Mouse (Mus musculus): Measurements from ENCODE around the gene Pcdh19. TPM values are rescaled to one million over a fixed set of nuclear protein-coding genes. Genes with fewer than 3 reads are reported as not detected.
"Not testable (repeated sequence)": the region's sequence is repeated elsewhere in the genome, so short reads cannot be mapped to it uniquely, and the experiment has no call there.

Gene Pcdh19
- polyA plus RNA-seq (2015; fragmentation: Nextera tagmentation; extraction: Ambion mirVana): 1.2 and 1.8 TPM in 2 replicates

DNA sequence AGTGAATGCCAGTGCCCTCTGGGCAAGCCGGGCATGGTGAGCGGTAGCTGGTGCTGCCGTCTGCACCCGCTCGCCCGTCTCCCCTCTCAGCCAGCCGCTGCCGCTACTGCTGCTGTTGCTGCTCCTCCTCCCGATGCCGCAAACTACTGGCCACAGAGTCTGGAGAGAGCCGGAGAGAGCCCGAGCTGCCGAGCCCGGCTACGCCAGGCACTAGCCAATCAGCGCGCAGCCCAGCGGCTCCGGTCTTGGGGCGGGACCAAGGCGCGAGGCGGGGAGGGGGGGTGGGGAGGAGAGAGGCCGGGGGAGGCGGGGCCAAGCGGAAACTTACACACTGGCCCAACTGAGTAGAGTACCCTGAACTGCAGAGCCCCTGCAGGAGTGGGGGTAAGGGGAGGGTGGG, at the start of gene Pcdh19:
Pcdh19 (minus strand) TSS at position 148 of the 400 bp plus-strand sequence.
- Histone ChIP-seq H3K4me3 (replicated peaks) (peak within 1 kb of the TSS; percentile 47), H3K4me1 (replicated peaks) (no peaks in the 10 kb centered on the region), H3K36me3 (no peaks in the 10 kb centered on the region), H3K4me2 (replicated peaks) (peak within 1 kb of the TSS; percentile 86), H3K27ac (no peak within 1 kb of the TSS), H3K9me3 (no peaks in the 10 kb centered on the region), H3K27me3 (replicated peaks) (peaks cover 24% of the 10 kb centered on the region), H3K9ac (peak within 1 kb of the TSS; percentile 23)
- 28% methylated on average over 19 of the region's 26 CpGs for WGBS
- ATAC-seq: peak; percentile 94

DNA sequence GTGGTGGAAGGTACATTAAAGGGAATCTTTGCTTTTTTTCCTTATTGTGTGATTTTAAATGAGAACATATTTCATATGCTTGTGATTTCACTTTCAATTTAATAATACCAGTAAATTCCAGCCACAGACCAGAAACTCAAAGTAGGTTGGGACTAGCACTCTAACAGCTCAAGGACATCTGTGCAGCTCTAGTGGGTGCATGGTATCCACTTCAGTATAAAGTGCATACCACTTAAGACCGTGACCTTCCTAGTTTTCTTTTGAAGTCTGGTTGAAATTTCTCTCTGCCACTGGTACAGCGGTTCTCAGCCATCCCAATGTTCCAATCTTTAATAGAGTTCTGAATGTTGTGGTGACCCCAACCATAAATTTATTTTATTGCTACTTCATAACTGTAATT, 47.1 kb upstream of the Pcdh19 start:
- Histone ChIP-seq H3K27me3 (replicated peaks) (no peaks in the 10 kb centered on the region), H3K4me1 (replicated peaks) (no peaks in the 10 kb centered on the region), H3K4me3 (replicated peaks) (no peak overlapping the region), H3K9me3 (no peaks in the 10 kb centered on the region), H3K4me2 (replicated peaks) (no peak overlapping the region), H3K36me3 (no peaks in the 10 kb centered on the region), H3K27ac (no peak overlapping the region), H3K9ac (no peak overlapping the region)
- WGBS: 87% methylated on average over 2 of the region's 2 CpGs
- ATAC-seq: no peak

DNA sequence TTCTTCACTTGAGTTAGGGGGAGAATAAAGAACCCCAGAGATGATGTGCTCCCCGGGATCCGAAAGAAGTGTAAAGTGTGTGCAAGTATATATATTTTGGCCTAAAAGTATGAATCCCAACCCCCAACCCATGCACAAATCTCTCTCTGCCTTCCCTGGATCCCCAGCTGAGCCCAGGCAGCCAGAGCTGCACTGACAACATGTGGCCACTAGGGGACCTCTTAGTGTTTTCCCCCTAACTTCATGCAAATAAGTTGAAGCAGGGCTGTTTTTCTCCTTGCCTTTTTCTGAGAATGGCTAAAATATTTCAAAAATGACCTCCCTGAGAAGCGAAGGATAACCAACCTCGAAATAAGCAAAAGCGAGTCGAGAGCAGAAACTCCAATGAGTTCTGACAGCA, 46.2 kb upstream of the Pcdh19 start:
- H3K9me3 ChIP-seq: no peaks in the 10 kb centered on the region
- no peaks in the 10 kb centered on the region for H3K4me1 ChIP-seq (replicated peaks)
- no peaks in the 10 kb centered on the region for H3K36me3 ChIP-seq
- no peak overlapping the region for H3K4me3 ChIP-seq (replicated peaks)
- no peak overlapping the region for H3K27ac ChIP-seq
- WGBS: 56% methylated on average over 6 of the region's 6 CpGs
- no peak overlapping the region for H3K9ac ChIP-seq
- no peak for ATAC-seq
- no peaks in the 10 kb centered on the region for H3K27me3 ChIP-seq (replicated peaks)
- H3K4me2 ChIP-seq (replicated peaks): no peak overlapping the region

DNA sequence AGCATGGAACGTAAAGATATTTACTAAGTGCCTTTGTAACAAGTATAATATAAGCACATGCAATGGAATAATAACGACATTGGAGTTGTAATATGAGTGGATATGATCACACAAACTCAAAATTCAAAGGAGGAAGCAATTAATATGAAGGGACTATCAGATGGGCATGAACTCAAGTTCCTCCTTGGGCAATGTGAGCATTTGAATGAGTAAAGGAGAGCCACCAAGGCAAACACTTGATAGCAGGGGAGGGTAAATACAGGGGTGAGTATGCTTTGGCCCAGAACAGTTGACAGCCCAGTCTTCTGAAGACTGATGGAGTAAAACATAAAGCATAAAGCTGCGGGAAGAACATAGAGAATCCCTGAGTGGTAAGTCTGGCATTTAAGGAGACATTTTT, 32.7 kb upstream of the Pcdh19 start:
- Histone ChIP-seq H3K4me3 (replicated peaks) (no peak overlapping the region), H3K4me2 (replicated peaks) (no peak overlapping the region), H3K9ac (no peak overlapping the region), H3K27me3 (replicated peaks) (no peaks in the 10 kb centered on the region), H3K4me1 (replicated peaks) (no peaks in the 10 kb centered on the region), H3K9me3 (no peaks in the 10 kb centered on the region), H3K27ac (no peak overlapping the region), H3K36me3 (no peaks in the 10 kb centered on the region)
- ATAC-seq: no peak
- WGBS: 78% methylated on average over 3 of the region's 3 CpGs

DNA sequence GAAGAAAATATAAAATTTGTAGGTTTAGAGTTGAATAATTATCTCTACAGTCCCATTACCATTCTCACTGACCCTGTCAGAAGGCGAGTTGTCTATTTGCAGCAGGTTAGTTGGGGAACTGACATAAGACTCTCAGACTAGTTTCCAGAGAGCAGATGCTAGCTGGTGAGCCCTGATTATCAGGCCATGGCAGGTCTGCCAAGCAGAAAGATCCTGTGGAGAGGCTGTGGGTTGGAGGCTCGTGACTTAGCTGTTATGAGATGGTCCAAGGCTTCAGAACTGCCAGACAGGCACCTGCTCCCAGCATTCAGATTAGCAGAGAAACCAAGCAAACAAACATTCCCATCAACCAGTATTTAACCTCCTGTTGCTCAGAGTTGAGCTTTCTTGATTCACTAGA, 21.8 kb upstream of the Pcdh19 start:
- no peak overlapping the region for H3K4me2 ChIP-seq (replicated peaks)
- no peak overlapping the region for H3K27ac ChIP-seq
- ATAC-seq: no peak
- no peaks in the 10 kb centered on the region for H3K27me3 ChIP-seq (replicated peaks)
- H3K4me3 ChIP-seq (replicated peaks): no peak overlapping the region
- H3K36me3 ChIP-seq: no peaks in the 10 kb centered on the region
- H3K9me3 ChIP-seq: no peaks in the 10 kb centered on the region
- WGBS: 64% methylated on average over 2 of the region's 2 CpGs
- no peaks in the 10 kb centered on the region for H3K4me1 ChIP-seq (replicated peaks)
- no peak overlapping the region for H3K9ac ChIP-seq

DNA sequence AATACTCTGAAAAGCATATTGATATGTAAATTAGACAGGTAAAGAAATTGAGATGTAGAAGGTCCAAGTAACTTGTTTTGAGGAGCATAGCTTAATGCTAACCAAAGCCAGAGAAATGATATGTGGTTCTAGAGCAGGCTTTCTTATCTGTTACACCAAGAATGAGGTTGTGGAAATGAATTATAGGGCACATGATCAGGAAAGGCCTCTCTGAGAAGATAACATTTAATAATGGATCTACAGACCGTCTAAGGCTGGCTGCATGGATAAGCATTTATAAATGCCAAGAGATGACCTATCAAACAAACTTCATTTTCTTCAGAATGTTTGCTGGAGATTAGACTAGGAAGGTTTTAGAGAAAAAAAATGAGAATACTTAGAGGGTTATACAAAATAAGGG, 14.1 kb upstream of the Pcdh19 start:
- Histone ChIP-seq H3K9ac (no peak overlapping the region), H3K27ac (no peak overlapping the region), H3K4me3 (replicated peaks) (no peak overlapping the region), H3K4me1 (replicated peaks) (no peaks in the 10 kb centered on the region), H3K27me3 (replicated peaks) (no peaks in the 10 kb centered on the region), H3K4me2 (replicated peaks) (no peak overlapping the region), H3K9me3 (no peaks in the 10 kb centered on the region), H3K36me3 (no peaks in the 10 kb centered on the region)
- 72% methylated on average over 1 of the region's 1 CpGs for WGBS
- ATAC-seq: no peak

DNA sequence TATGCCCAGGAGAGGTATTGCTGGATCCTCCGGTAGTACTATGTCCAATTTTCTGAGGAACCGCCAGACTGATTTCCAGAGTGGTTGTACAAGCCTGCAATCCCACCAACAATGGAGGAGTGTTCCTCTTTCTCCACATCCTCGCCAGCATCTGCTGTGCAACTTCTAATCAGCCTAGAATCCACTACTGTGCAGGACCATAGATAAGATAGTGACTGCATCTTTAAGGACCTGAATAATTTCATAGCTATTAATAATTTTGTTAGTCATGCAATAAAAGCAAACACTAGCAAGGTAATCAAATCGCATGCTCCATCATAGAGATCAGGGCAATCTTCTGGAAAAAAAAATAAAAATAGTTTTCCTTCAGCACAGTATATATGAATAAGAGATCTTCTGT, 9.1 kb upstream of the Pcdh19 start:
- not testable (repeated sequence) for H3K27me3 ChIP-seq (replicated peaks); H3K4me3 ChIP-seq (replicated peaks)
- WGBS: 71% methylated on average over 3 of the region's 4 CpGs

DNA sequence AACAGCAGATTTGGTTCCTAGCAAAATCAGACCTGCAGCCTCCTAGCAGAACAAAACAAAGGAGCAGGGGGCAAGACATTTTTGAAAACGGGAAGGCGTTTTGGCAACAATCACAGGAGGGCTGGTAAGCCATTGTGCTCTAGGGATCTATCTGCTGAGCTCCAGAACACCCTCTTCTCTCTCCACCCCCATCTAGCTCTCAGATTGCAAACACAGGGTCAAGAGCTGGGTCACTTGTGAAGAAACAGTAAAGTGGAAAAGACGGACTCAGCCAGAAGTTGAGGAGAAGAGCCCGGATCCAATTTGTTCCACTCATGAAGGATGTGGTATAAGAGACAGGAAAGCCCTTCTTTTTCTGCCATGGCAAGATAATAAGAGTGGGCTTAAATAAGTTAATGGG, 7.7 kb upstream of the Pcdh19 start:
- 41% methylated on average over 4 of the region's 4 CpGs for WGBS
- Histone ChIP-seq H3K36me3 (no peaks in the 10 kb centered on the region), H3K9me3 (no peaks in the 10 kb centered on the region), H3K9ac (no peak overlapping the region), H3K4me3 (replicated peaks) (no peak overlapping the region), H3K27me3 (replicated peaks) (no peaks in the 10 kb centered on the region), H3K27ac (no peak overlapping the region), H3K4me2 (replicated peaks) (no peak overlapping the region), H3K4me1 (replicated peaks) (no peaks in the 10 kb centered on the region)
- ATAC-seq: no peak

More for the DNA sequence above, 9.1 kb upstream of the Pcdh19 start:
- H3K9me3 ChIP-seq; H3K4me1 ChIP-seq (replicated peaks); H3K27ac ChIP-seq; H3K36me3 ChIP-seq; H3K9ac ChIP-seq; ATAC-seq; H3K4me2 ChIP-seq (replicated peaks): not testable (repeated sequence)

DNA sequence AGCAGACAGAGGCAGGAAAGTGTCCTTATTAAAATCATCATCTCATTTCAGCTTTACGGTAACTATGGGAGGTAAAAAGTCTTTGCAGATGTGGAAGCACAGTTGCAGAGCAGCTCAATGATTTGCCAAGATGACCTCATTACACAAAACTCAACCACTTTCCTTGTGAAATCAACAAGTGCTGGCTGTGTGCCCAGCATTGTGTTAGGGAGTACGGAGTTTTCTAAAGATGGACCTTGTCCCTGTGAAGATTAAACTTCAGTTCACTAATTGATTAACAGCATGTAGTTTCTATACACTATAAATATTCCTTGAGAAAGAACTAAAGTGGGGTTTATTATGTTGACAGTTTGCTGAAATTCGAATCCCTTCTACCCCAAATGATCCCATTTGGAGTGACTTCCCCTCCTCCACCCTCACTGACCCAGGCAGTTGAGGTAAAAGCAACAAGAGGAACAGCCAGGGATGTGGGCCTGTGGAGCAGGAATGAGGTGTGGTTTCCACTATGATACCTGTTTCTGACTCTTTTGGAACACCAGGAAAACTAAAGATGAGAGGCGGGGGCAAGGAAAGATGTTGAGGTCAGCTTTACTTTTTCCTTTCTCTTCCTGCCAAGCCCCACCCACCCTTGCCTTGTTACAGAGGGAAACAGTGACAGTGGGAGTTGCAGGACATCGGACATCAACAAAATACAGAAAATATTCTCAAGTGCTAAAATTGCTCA, 4.4 kb upstream of the Pcdh19 start:
- no peaks in the 10 kb centered on the region for H3K4me1 ChIP-seq (replicated peaks)
- ATAC-seq: no peak
- 62% methylated on average over 5 of the region's 5 CpGs for WGBS

DNA sequence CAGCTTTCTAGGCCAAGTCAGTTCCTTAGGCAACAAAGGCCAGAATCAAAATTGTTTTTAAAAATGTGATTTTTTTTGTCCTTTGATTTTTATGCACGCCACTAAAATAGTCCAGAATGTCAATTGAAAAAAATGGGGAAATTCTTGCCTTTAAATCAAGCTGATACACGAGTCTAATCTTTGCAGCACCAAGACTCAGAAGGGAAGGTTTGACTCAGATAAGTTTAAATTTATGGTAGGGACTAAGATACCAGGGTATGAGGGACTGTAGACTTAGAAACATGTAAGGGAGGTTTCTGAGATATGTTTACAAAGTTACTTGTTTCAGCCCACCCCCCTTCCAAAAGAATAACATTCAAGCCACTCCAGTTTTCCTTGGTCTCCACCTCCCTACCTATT, 3.6 kb upstream of the Pcdh19 start:
- no peaks in the 10 kb centered on the region for H3K9me3 ChIP-seq
- WGBS: 38% methylated on average over 2 of the region's 2 CpGs
- H3K4me3 ChIP-seq (replicated peaks): no peak overlapping the region
- no peak overlapping the region for H3K9ac ChIP-seq
- no peak overlapping the region for H3K4me2 ChIP-seq (replicated peaks)
- no peaks in the 10 kb centered on the region for H3K4me1 ChIP-seq (replicated peaks)
- H3K36me3 ChIP-seq: no peaks in the 10 kb centered on the region
- H3K27me3 ChIP-seq (replicated peaks): peaks cover 5% of the 10 kb centered on the region; the same call in 1 of the 2 replicates
- H3K27ac ChIP-seq: no peak overlapping the region
- no peak for ATAC-seq

More for the DNA sequence above, 4.4 kb upstream of the Pcdh19 start:
- Histone ChIP-seq H3K4me3 (replicated peaks) (no peak overlapping the region), H3K36me3 (no peaks in the 10 kb centered on the region), H3K9ac (no peak overlapping the region), H3K4me2 (replicated peaks) (no peak overlapping the region), H3K27me3 (replicated peaks) (no peaks in the 10 kb centered on the region), H3K27ac (no peak overlapping the region), H3K9me3 (no peaks in the 10 kb centered on the region)

DNA sequence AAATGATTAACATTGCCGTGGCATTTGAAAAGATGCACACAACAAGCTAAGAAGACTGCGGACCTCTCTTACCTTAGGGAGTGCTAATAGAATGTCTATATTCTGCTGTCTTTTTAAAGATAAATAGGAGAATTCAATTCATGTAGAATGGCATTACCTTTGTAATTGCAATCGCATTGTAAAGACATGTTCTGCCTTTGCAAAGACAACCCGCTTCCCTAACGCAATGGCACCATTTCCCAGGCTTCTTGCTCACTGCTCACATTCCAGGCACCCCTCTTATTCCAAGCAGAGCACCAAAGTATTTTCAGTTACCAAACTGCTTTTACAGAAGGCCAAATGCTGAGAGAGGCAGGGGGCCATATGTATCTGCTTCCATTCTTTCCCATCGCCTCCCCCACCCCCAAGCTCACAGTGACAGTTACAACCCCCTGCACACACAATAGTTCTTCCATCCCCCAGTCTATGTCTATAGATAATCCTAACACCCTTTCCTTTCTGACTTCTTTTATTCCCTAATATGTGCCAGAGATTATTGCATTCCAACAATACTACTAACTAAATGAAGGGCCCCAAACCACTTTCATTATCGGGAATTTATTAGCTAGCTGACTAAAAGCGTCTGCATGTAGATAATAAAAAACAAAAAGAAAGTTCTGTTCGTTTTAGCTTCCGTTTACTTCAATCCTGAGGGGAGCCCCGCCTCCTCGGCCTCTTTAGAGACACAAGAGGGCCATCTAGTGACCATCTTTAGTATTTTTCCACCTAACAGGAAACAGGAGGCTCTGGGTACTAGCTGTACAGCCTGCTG, 3.0 kb upstream of the Pcdh19 start:
- Histone ChIP-seq H3K36me3 (no peaks in the 10 kb centered on the region), H3K4me1 (replicated peaks) (no peaks in the 10 kb centered on the region), H3K27ac (no peak overlapping the region), H3K9me3 (no peaks in the 10 kb centered on the region), H3K4me3 (replicated peaks) (peak overlapping the region; percentile 25), H3K4me2 (replicated peaks) (peak overlapping the region; percentile 48), H3K9ac (no peak overlapping the region), H3K27me3 (replicated peaks) (peaks cover 9% of the 10 kb centered on the region; the same call in 1 of the 2 replicates)
- ATAC-seq: peak; percentile 54; the same call in 1 of the 2 replicates
- 15% methylated on average over 12 of the region's 12 CpGs for WGBS

DNA sequence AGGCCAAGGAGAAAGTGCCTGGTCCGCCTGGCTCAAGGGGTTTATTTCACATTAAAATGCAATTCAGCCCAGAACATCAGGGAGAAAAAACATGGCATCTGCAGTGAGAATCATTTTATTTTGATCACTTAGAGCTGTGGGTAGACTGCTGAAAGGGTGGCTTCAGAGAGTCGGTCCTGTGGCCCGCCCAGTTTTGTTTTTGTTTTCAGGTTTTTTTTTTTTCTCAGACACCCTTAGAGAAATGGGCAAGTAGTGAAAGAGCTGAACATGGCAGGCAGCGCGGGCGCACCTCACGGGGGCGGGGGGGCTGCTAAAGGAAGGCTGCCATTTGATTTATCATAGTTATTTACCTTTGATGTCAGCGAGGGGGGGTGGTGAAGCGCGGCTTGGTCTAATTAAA, 2.0 kb upstream of the Pcdh19 start:
- H3K4me2 ChIP-seq (replicated peaks): peak overlapping the region; percentile 48
- no peaks in the 10 kb centered on the region for H3K4me1 ChIP-seq (replicated peaks)
- H3K36me3 ChIP-seq: no peaks in the 10 kb centered on the region
- H3K27ac ChIP-seq: no peak overlapping the region
- 22% methylated on average over 11 of the region's 11 CpGs for WGBS
- no peak overlapping the region for H3K9ac ChIP-seq
- H3K9me3 ChIP-seq: no peaks in the 10 kb centered on the region
- no peak for ATAC-seq
- H3K27me3 ChIP-seq (replicated peaks): peaks cover 18% of the 10 kb centered on the region
- H3K4me3 ChIP-seq (replicated peaks): 0 out of 2 replicates have a peak overlapping the region, but pooled peaks have one; percentile 10
